29 mouse cellular contexts compared by ENCODE assay signal in the genomic region with DNA sequence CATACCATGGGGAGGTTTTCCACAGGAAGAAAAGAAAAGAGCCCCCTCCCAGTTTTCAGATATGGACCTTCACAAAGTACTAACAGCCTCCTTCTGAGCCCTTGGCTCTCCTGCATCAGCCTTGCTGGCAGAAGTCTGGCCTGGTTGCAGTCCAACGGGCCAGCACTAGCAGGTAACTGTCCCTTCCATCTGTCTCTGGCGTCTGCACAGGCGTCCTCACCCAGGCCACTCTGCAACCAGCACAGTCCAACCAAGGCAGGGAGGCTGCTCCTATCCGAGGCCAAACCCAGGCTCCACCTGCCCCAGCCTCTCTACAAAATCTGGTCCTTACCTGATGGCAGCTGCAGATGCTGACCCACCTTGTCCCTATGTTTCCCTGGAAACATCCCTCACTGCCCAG. TPM values are rescaled to one million over a fixed set of nuclear protein-coding genes. Genes with fewer than 3 reads are reported as not detected.
DNase-seq lines count a peak whose midpoint lies in the region; ATAC-seq and TF ChIP-seq lines count a peak whose summit lies in the region.
"Had no signal": no experiment of that assay in that cellular context is flagged by ENCODE, and none has a peak within 500 bp of the region (broad histone marks: within the 10 kb centered on the region; RNA-seq: fewer than 3 reads in every experiment).

No protein-coding gene starts in this region.

- H3K4me3 ChIP-seq in heart, embryonic 11.5 days (ENCODE audit: low read depth, low read length): no peak overlapping the region
- no peak overlapping the region for H3K4me3 ChIP-seq in intestine, embryonic 15.5 days (replicated peaks)
- no peak overlapping the region for H3K4me3 ChIP-seq in lung, adult 2 months (replicated peaks; ENCODE audit: extremely low read depth, low read depth, low read length)
- H3K4me3 ChIP-seq: embryonic facial prominence, embryonic 12.5 days; hindbrain, embryonic 13.5 days; limb, embryonic 12.5 days; liver, embryonic 15.5 days; lung, embryonic 15.5 days; neural tube, embryonic 13.5 days had no signal

- WGBS in heart, embryonic 11.5 days (ENCODE audit: insufficient replicate concordance): 71% methylated on average over 4 of the region's 4 CpGs
- 71% methylated on average over 4 of the region's 4 CpGs for WGBS in intestine, embryonic 15.5 days
- 71% methylated on average over 4 of the region's 4 CpGs for WGBS in lung, adult 2 months

- H3K9me3 ChIP-seq in heart, embryonic 11.5 days (replicated peaks; ENCODE audit: control insufficient read depth, low read length): no peaks in the 10 kb centered on the region
- H3K9me3 ChIP-seq in intestine, embryonic 15.5 days: no peaks in the 10 kb centered on the region
- H3K9me3 ChIP-seq: embryonic facial prominence, embryonic 12.5 days; hindbrain, embryonic 13.5 days; limb, embryonic 12.5 days; liver, embryonic 15.5 days; lung, embryonic 15.5 days; neural tube, embryonic 13.5 days had no signal

- peaks cover 8% of the 10 kb centered on the region; the same call in 1 of the 2 replicates for H3K4me1 ChIP-seq in heart, embryonic 11.5 days (ENCODE audit: control insufficient read depth, insufficient read depth, low read length)
- H3K4me1 ChIP-seq in intestine, embryonic 15.5 days (replicated peaks): no peaks in the 10 kb centered on the region
- no peaks in the 10 kb centered on the region for H3K4me1 ChIP-seq in lung, adult 2 months (ENCODE audit: control insufficient read depth, insufficient read depth, low read length)
- H3K4me1 ChIP-seq: embryonic facial prominence, embryonic 12.5 days; hindbrain, embryonic 13.5 days; liver, embryonic 15.5 days; lung, embryonic 15.5 days; neural tube, embryonic 13.5 days had no signal

- no peak overlapping the region for H3K27ac ChIP-seq in heart, embryonic 11.5 days (ENCODE audit: low read depth, low read length)
- no peak overlapping the region for H3K27ac ChIP-seq in intestine, embryonic 15.5 days
- H3K27ac ChIP-seq: embryonic facial prominence, embryonic 12.5 days; hindbrain, embryonic 13.5 days; limb, embryonic 12.5 days; liver, embryonic 15.5 days; lung, embryonic 15.5 days; neural tube, embryonic 13.5 days had no signal

- no peak for TF ChIP-seq POLR2A in lung, adult 2 months (IDR thresholded peaks at IDR 0.05; ENCODE audit: borderline replicate concordance, extremely low read depth, low read depth, low read length)

- DNase-seq in heart, adult 11 months: peak; percentile 61
- DNase-seq in cerebellum, adult 11 months: peak; percentile 73
- peak; percentile 86 for DNase-seq in cerebellum, adult 9-10 months
- DNase-seq in cerebellum, postnatal 36 days: peak; percentile 78 to 82
- no peak for DNase-seq in lung, adult 2 months
- no peak for DNase-seq in T-cell, adult 2 months (ENCODE audit: low spot score)
- DNase-seq: adrenal gland, adult 8-10 months; embryo, embryonic 11 days; forebrain, postnatal 0 days; gastrocnemius, postnatal 10 days; heart, postnatal 4 days; kidney, adult 9 months; kidney, postnatal 14 days; lung, postnatal 36 days; thymus, postnatal 14 days had no signal

- peaks cover 2% of the 10 kb centered on the region; the same call in 1 of the 2 replicates for H3K27me3 ChIP-seq in heart, embryonic 11.5 days (ENCODE audit: control insufficient read depth, insufficient read depth, low read length)
- no peaks in the 10 kb centered on the region for H3K27me3 ChIP-seq in intestine, embryonic 15.5 days (replicated peaks)
- H3K27me3 ChIP-seq: hindbrain, embryonic 13.5 days; liver, embryonic 15.5 days; lung, embryonic 15.5 days; neural tube, embryonic 13.5 days had no signal

- H3K36me3 ChIP-seq in heart, embryonic 11.5 days (ENCODE audit: control insufficient read depth, insufficient read depth, low read length): no peaks in the 10 kb centered on the region
- no peaks in the 10 kb centered on the region for H3K36me3 ChIP-seq in intestine, embryonic 15.5 days
- H3K36me3 ChIP-seq: embryonic facial prominence, embryonic 12.5 days; hindbrain, embryonic 13.5 days; limb, embryonic 12.5 days; liver, embryonic 15.5 days; lung, embryonic 15.5 days; neural tube, embryonic 13.5 days had no signal

- no peak overlapping the region for H3K9ac ChIP-seq in heart, embryonic 11.5 days (ENCODE audit: low read depth, low read length)
- no peak overlapping the region for H3K9ac ChIP-seq in intestine, embryonic 15.5 days
- H3K9ac ChIP-seq: embryonic facial prominence, embryonic 12.5 days; forebrain, postnatal 0 days; hindbrain, embryonic 13.5 days; limb, embryonic 12.5 days; liver, embryonic 15.5 days; lung, embryonic 15.5 days; neural tube, embryonic 13.5 days had no signal

- ATAC-seq in heart, embryonic 11.5 days (replicated peaks; ENCODE audit: insufficient number of reproducible peaks, low FRiP score, low TSS enrichment): no peak
- no peak for ATAC-seq in intestine, embryonic 15.5 days
- ATAC-seq: forebrain, postnatal 0 days; intestine, postnatal 0 days had no signal

- H3K4me2 ChIP-seq in heart, embryonic 11.5 days: no peak overlapping the region
- no peak overlapping the region for H3K4me2 ChIP-seq in intestine, embryonic 15.5 days (replicated peaks)
- H3K4me2 ChIP-seq: embryonic facial prominence, embryonic 12.5 days; hindbrain, embryonic 13.5 days; limb, embryonic 12.5 days; liver, embryonic 15.5 days; lung, embryonic 15.5 days; midbrain, embryonic 11.5 days; neural tube, embryonic 13.5 days had no signal

- TF ChIP-seq CTCF in lung, adult 2 months (IDR thresholded peaks at IDR 0.05; ENCODE audit: insufficient read depth, low read length): no peak

RNA-seq across cellular contexts. Expression of gene Zfp488, which starts 13.4 kb away (rescaled TPM):
- polyA plus RNA-seq in heart, embryonic 11.5 days (2014; fragmentation: Nextera tagmentation; extraction: Ambion mirVana): not detected in 2 replicates
- 0.18 and 0.20 TPM in 2 replicates for polyA plus RNA-seq in intestine, embryonic 15.5 days (2015; fragmentation: Nextera tagmentation; extraction: Ambion mirVana)
- polyA plus RNA-seq in lung, adult 2 months (2012; rRNA removed): not detected in 2 replicates
- polyA plus RNA-seq: C2C12; heart, embryonic 16.5 days; liver, adult 2 months; liver, embryonic 15.5 days; lung, embryonic 15.5 days; midbrain, embryonic 11.5 days had no signal

RNA-seq across cellular contexts. Expression of gene Gm30083, which starts 23.0 kb away (rescaled TPM):
- polyA plus RNA-seq in heart, embryonic 11.5 days (2014; fragmentation: Nextera tagmentation; extraction: Ambion mirVana): not detected in 2 replicates
- not detected in 2 replicates for polyA plus RNA-seq in intestine, embryonic 15.5 days (2015; fragmentation: Nextera tagmentation; extraction: Ambion mirVana)
- not detected in 2 replicates for polyA plus RNA-seq in lung, adult 2 months (2012; rRNA removed)
- polyA plus RNA-seq: C2C12; embryonic facial prominence, embryonic 12.5 days; forebrain, postnatal 0 days; gonadal fat pad, adult 2 months; heart, embryonic 16.5 days; hindbrain, embryonic 13.5 days; intestine, postnatal 0 days; limb, embryonic 12.5 days; liver, adult 2 months; liver, embryonic 15.5 days; lung, embryonic 15.5 days; midbrain, embryonic 11.5 days; neural tube, embryonic 13.5 days had no signal

RNA-seq across cellular contexts. Expression of gene Gm5460, which starts 24.6 kb away (rescaled TPM):
- not detected in 2 replicates for polyA plus RNA-seq in heart, embryonic 11.5 days (2014; fragmentation: Nextera tagmentation; extraction: Ambion mirVana)
- not detected in 2 replicates for polyA plus RNA-seq in intestine, embryonic 15.5 days (2015; fragmentation: Nextera tagmentation; extraction: Ambion mirVana)
- polyA plus RNA-seq in lung, adult 2 months (2012; rRNA removed): not detected in 2 replicates
- polyA plus RNA-seq: C2C12; embryonic facial prominence, embryonic 12.5 days; forebrain, postnatal 0 days; heart, embryonic 16.5 days; hindbrain, embryonic 13.5 days; intestine, postnatal 0 days; limb, embryonic 12.5 days; liver, adult 2 months; liver, embryonic 15.5 days; lung, embryonic 15.5 days; midbrain, embryonic 11.5 days; neural tube, embryonic 13.5 days had no signal

RNA-seq across cellular contexts. Expression of gene Rbp3, which starts 38.2 kb away (rescaled TPM):
- polyA plus RNA-seq in heart, embryonic 11.5 days (2014; fragmentation: Nextera tagmentation; extraction: Ambion mirVana): 0.03 and 0.24 TPM in 2 replicates
- not detected in 2 replicates for polyA plus RNA-seq in intestine, embryonic 15.5 days (2015; fragmentation: Nextera tagmentation; extraction: Ambion mirVana)
- not detected in 2 replicates for polyA plus RNA-seq in lung, adult 2 months (2012; rRNA removed)
- polyA plus RNA-seq: C2C12; gonadal fat pad, adult 2 months; hindbrain, embryonic 13.5 days; intestine, postnatal 0 days; limb, embryonic 12.5 days; liver, adult 2 months; midbrain, embryonic 11.5 days; neural tube, embryonic 13.5 days had no signal

RNA-seq across cellular contexts. Expression of gene Gdf2, which starts 51.1 kb away (rescaled TPM):
- 0.51 and 0.64 TPM in 2 replicates for polyA plus RNA-seq in heart, embryonic 11.5 days (2014; fragmentation: Nextera tagmentation; extraction: Ambion mirVana)
- 0.34 and 0.45 TPM in 2 replicates for polyA plus RNA-seq in intestine, embryonic 15.5 days (2015; fragmentation: Nextera tagmentation; extraction: Ambion mirVana)
- polyA plus RNA-seq in lung, adult 2 months (2012; rRNA removed): 0.25 and 0.45 TPM in 2 replicates
- polyA plus RNA-seq: C2C12; embryonic facial prominence, embryonic 12.5 days; hindbrain, embryonic 13.5 days; intestine, postnatal 0 days; limb, embryonic 12.5 days; lung, embryonic 15.5 days; midbrain, embryonic 11.5 days; neural tube, embryonic 13.5 days had no signal

Comparison
In these comparisons a context has a peak if more than half of its experiments do, and no peak if none do; other contexts are left out.
1. DNase-seq: peak in heart, adult 11 months (single experiment), cerebellum, adult 11 months (single experiment), cerebellum, adult 9-10 months (single experiment) and cerebellum, postnatal 36 days (2 of 2); none in lung, adult 2 months (single experiment) and T-cell, adult 2 months (single experiment).